Mouse (Mus musculus) embryonic facial prominence, embryonic 11.5 days (tissue): ENCODE data around the gene Hipk4. TPM values are rescaled to one million over a fixed set of nuclear protein-coding genes. Genes with fewer than 3 reads are reported as not detected.

ENCODE experiments used
- ATAC-seq: fragments of 200-750 bp; cut with Nextera tagmentation; replicated peaks from 2 replicates; pipeline ENCODE4 v1.8.0; 2017; ENCODE audit warnings: low read depth; ENCODE audit not compliant: insufficient number of reproducible peaks, low FRiP score, low TSS enrichment
- DNase-seq: peaks from one replicate; pipeline ENCODE4 v3.0.0-alpha.2; 2015; ENCODE audit warnings: low spot score
- H3K27ac ChIP-seq: fragments of 300-500 bp; sonication (generic); replicated peaks from 2 replicates; pipeline ENCODE4 v1.5.1; 2014; ENCODE audit warnings: mild to moderate bottlenecking, low read depth, low read length, control low read depth
- H3K27me3 ChIP-seq: fragments of 300-500 bp; sonication (generic); 2 replicates; pipeline ENCODE4 v1.6.1; 2014; ENCODE audit warnings: mild to moderate bottlenecking, low read length, moderate library complexity, mixed read lengths; ENCODE audit not compliant: control insufficient read depth, insufficient read depth
- H3K36me3 ChIP-seq: fragments of 300-500 bp; sonication (generic); replicated peaks from 2 replicates; pipeline ENCODE4 v1.6.1; 2014; ENCODE audit warnings: low read depth, mild to moderate bottlenecking, low read length, moderate library complexity, mixed read lengths; ENCODE audit not compliant: control insufficient read depth, insufficient read depth
- H3K4me1 ChIP-seq: fragments of 300-500 bp; sonication (generic); 2 replicates; pipeline ENCODE4 v1.6.1; 2014; ENCODE audit warnings: low read length, mixed read lengths; ENCODE audit not compliant: control insufficient read depth, insufficient read depth
- H3K4me2 ChIP-seq: fragments of 300-500 bp; sonication (generic); 2 replicates; pipeline ENCODE4 v1.6.1; 2014; ENCODE audit warnings: low read depth, mild to moderate bottlenecking, control low read depth, low read length, moderate library complexity
- H3K4me3 ChIP-seq: fragments of 300-500 bp; sonication (generic); 2 replicates; pipeline ENCODE4 v1.5.1; 2014; ENCODE audit warnings: low read depth, low read length, control low read depth
- H3K9ac ChIP-seq: fragments of 300-500 bp; sonication (generic); replicated peaks from 2 replicates; pipeline ENCODE4 v1.6.1; 2014; ENCODE audit warnings: mild to moderate bottlenecking, control low read depth, low read length
- H3K9me3 ChIP-seq: fragments of 300-500 bp; sonication (generic); replicated peaks from 2 replicates; pipeline ENCODE4 v1.6.1; 2016; ENCODE audit warnings: mild to moderate bottlenecking, low read length, inconsistent platforms, mixed read lengths; ENCODE audit not compliant: control insufficient read depth
- WGBS: fragments of 180-500 bp; shearing (Covaris S2); extraction: QIAGEN DNeasy Blood & Tissue Kit; methylation state at CpG from one replicate; pipeline ENCODE4 v1.1.7; 2014; 5-methylcytosine and 5-hydroxymethylcytosine counted together
- polyA plus RNA-seq: library from polyadenylated mRNA; unstranded; fragments of >200 nt; fragmentation: Nextera tagmentation; extraction: Ambion mirVana; gene quantifications from 2 replicates; pipeline ENCODE4 v1.2.1, GENCODE M21; 2014

Gene Hipk4
- polyA plus RNA-seq, 1 experiment from 2014 or later, result 0.36 TPM

DNA sequence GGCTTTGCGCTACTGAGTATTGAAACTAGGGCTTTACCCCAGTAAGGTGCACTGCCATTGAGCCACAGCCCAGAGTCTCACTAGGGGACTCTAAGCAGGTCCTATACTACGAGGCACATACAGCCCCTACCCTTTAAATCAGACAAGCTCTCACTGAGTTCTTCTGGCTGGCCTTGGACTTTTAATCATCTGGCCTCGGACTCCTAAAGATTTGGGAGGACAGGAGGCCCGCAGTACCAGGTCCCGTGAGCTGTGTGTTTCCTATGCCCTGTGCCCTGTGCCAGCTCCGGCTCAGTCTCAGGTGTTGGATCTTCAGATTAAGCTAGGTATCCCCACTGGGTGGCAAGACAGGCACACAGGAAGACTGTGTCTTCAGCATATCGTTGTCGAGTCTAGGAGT lies 14.9 kb downstream of the Hipk4 start:
- ATAC-seq, result no peak
- no peaks in the 10 kb centered on the region for H3K36me3 ChIP-seq
- no peaks in the 10 kb centered on the region for H3K4me1 ChIP-seq
- H3K27me3 ChIP-seq, result no peaks in the 10 kb centered on the region
- H3K9ac ChIP-seq, result no peak overlapping the region
- 87% methylated on average over 8 of the region's 8 CpGs for WGBS
- H3K4me3 ChIP-seq, result no peak overlapping the region
- no peak overlapping the region for H3K27ac ChIP-seq
- H3K9me3 ChIP-seq, result no peaks in the 10 kb centered on the region
- no peak for DNase-seq
- no peak overlapping the region for H3K4me2 ChIP-seq

DNA sequence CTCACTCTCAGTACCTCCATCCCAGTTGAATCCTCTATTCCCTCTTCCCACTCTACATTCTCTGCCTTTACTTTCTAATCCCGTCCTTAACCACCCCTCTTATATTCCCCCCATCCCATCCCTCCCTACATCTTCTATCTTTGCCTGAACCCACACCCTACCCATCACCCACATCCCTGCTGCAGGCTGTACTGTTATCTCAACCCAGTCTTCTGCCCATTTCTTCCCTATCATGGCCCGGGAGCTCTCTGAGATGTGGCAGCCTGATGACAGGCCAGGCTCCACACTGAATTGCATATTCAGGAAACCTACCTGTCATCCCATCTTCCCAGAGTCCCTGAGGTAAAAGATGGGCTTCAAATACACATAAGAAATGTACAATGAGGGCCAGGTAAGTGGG lies 15.7 kb downstream of the Hipk4 start:
- H3K27me3 ChIP-seq, result no peaks in the 10 kb centered on the region
- WGBS, result 89% methylated on average over 2 of the region's 2 CpGs
- DNase-seq (no peak), ATAC-seq (no peak)
- H3K4me2 ChIP-seq, result no peak overlapping the region
- no peaks in the 10 kb centered on the region for H3K36me3 ChIP-seq
- no peak overlapping the region for H3K27ac ChIP-seq
- H3K4me3 ChIP-seq, result no peak overlapping the region
- no peaks in the 10 kb centered on the region for H3K9me3 ChIP-seq
- H3K9ac ChIP-seq, result no peak overlapping the region
- H3K4me1 ChIP-seq, result no peaks in the 10 kb centered on the region

DNA sequence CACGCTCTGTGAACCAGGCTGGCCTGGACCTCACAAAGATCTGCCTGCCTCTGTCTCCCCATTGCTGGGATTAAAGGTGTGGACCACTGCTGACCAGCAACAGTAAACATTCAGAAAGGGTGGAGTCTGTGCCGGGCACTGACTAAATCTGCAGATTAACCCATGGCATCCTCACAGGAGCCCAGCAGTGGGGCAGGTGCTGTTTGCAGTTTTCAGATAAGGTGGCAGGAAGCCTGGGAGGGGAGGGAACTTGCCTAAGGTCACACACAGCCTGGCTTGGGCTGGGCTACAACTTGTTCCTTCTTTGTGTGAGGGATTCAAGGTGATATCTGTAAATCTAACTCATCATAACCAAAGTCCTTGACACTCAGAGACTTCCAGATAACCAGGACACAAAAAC lies 17.5 kb downstream of the Hipk4 start:
- WGBS, result 81% methylated on average over 2 of the region's 2 CpGs
- no peak for ATAC-seq
- Histone ChIP-seq H3K9me3 (no peaks in the 10 kb centered on the region), H3K27me3 (no peaks in the 10 kb centered on the region), H3K4me3 (no peak overlapping the region), H3K9ac (no peak overlapping the region), H3K4me2 (no peak overlapping the region), H3K27ac (no peak overlapping the region), H3K36me3 (no peaks in the 10 kb centered on the region), H3K4me1 (no peaks in the 10 kb centered on the region)
- DNase-seq, result no peak

DNA sequence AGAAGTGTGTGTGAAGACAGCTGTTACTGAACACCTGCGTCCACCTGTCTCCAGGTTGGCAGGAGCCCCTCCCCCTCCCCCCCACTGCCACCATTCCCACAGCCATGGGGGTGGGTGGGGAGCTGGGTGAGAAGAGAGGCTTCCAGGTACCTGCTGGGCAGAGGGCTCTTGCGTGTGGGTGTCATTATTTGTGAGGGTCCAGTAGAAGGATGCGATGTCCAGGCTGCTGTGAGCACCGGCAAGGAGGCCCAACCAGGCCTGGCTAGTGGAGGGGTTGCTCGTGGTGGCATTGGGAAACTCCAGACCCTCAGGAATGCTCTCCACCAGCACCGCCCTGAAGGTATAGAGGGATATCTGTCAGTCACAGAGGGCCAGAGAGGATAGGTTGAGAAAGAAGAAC lies 17.9 kb downstream of the Hipk4 start:
- Histone ChIP-seq H3K9me3 (no peaks in the 10 kb centered on the region), H3K9ac (no peak overlapping the region), H3K27me3 (no peaks in the 10 kb centered on the region), H3K4me3 (no peak overlapping the region), H3K4me1 (no peaks in the 10 kb centered on the region), H3K36me3 (no peaks in the 10 kb centered on the region), H3K27ac (no peak overlapping the region), H3K4me2 (no peak overlapping the region)
- 81% methylated on average over 6 of the region's 6 CpGs for WGBS
- DNase-seq, result no peak
- ATAC-seq, result no peak

DNA sequence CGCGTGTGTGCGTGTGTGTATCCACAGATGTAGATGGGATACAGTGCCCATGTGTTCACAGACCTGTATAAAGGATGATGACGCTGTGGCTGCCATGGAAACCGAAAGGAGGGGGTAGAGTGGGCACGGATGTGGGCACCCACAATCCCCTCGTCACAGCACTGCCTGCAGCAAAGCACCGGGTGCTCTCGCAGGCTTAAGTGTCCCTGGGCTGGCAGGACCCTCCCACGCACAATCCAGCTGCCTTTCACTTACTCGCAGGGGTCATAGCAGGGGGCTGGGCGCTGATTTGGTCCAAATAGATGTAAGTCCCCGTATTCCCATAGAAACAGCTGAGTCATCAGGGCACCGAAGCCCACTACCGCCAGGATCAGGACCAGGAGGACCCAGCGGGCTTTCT lies 18.4 kb downstream of the Hipk4 start:
- no peaks in the 10 kb centered on the region for H3K4me1 ChIP-seq
- H3K4me2 ChIP-seq, result no peak overlapping the region
- DNase-seq (no peak), ATAC-seq (no peak)
- no peaks in the 10 kb centered on the region for H3K36me3 ChIP-seq
- no peaks in the 10 kb centered on the region for H3K9me3 ChIP-seq
- WGBS, result 80% methylated on average over 16 of the region's 16 CpGs
- H3K4me3 ChIP-seq, result no peak overlapping the region
- no peak overlapping the region for H3K9ac ChIP-seq
- no peaks in the 10 kb centered on the region for H3K27me3 ChIP-seq
- H3K27ac ChIP-seq, result no peak overlapping the region

DNA sequence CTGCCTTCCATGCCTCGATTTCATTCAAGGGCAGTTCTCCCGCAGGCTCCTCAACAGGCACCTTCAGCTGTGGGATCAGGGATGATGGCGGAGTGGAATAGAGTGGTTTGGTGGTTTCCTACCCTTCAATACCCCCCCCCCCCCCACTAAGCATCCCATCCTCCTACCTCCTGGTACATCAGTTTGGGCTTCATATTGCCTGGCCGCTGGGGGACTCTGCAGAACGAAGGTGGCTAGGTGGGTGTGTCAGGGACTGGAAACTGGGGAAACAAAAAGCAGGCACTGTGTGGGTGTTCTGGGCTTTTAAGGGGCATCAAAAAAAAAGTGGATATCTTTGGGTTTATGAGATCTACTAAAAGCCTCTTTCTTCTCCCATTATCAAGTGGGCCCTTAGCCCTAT lies 18.9 kb downstream of the Hipk4 start:
- WGBS, result 56% methylated on average over 5 of the region's 5 CpGs
- peak overlapping the region; percentile 59 for H3K9ac ChIP-seq
- no peaks in the 10 kb centered on the region for H3K9me3 ChIP-seq
- no peaks in the 10 kb centered on the region for H3K36me3 ChIP-seq
- peak overlapping the region; percentile 87 for H3K4me2 ChIP-seq
- ATAC-seq (no peak), DNase-seq (no peak)
- H3K27ac ChIP-seq, result no peak overlapping the region
- H3K4me1 ChIP-seq, result no peaks in the 10 kb centered on the region
- no peaks in the 10 kb centered on the region for H3K27me3 ChIP-seq
- peak overlapping the region; percentile 44 for H3K4me3 ChIP-seq

DNA sequence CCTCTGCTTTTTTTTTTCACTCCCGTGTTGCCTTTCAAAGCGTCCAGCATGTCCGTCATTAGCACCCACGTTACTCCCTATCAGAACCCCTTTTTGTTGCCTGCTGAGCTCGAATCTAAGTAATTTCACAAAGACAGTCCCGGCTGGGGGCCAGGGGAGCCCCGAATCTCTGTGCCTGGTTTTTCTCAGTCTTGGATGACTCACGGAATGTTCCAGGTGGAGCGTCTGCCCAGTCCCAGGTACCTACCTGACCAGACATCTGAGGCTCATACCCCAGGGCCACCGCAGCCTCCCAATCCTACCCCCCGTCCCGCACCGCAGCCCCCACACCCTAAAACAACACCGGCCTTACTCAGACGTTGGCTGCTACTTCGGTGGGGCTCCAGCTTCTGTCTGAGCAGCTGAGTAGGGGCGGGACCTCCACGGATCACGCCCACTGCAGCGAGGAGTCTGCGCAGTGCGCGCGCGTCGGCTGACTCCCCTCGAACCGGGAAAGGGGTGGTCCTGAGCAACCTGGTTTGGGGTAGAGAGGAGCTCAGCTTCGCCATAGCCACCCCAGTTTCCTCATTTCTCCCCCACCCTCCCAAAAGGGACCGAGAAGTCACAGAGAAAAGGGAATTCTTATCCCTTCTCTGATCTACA lies 19.4 kb downstream of the Hipk4 start:
- ATAC-seq (peak; percentile 90), DNase-seq (peak; percentile 93)
- H3K36me3 ChIP-seq, result no peaks in the 10 kb centered on the region
- H3K9ac ChIP-seq, result peak overlapping the region; percentile 59
- no peaks in the 10 kb centered on the region for H3K27me3 ChIP-seq
- H3K9me3 ChIP-seq, result no peaks in the 10 kb centered on the region
- H3K27ac ChIP-seq, result peak overlapping the region; percentile 13; the same call in 1 of the 2 replicates
- H3K4me1 ChIP-seq, result no peaks in the 10 kb centered on the region
- WGBS, result 4% methylated on average over 30 of the region's 30 CpGs
- peak overlapping the region; percentile 44 for H3K4me3 ChIP-seq
- H3K4me2 ChIP-seq, result peak overlapping the region; percentile 87

DNA sequence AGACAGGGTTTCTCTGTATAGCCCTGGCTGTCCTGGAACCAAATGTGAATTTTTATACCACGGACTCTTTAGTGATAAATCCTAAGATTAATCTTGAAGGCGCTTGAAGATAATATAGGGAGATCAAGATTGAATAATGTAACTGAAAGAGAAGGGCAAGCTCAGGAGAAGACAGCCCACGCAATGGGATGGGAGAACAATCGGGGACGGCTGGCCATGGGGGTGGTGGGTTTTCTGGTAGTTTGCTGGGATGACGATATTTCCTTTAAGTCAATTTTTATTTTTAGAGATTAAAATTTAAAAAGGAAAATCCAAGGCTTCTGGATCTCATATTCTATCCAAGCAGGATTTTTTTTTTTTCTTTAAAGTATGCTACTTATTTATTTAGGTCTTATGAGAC lies 20.0 kb downstream of the Hipk4 start:
- Histone ChIP-seq H3K4me1 (no peaks in the 10 kb centered on the region), H3K9ac (peak overlapping the region; percentile 59), H3K27ac (no peak overlapping the region), H3K9me3 (no peaks in the 10 kb centered on the region), H3K4me2 (peak overlapping the region; percentile 87), H3K27me3 (no peaks in the 10 kb centered on the region), H3K36me3 (no peaks in the 10 kb centered on the region), H3K4me3 (peak overlapping the region; percentile 44)
- ATAC-seq, result 0 out of 2 replicates have a peak, but pooled peaks have one; percentile 20
- 54% methylated on average over 6 of the region's 6 CpGs for WGBS
- no peak for DNase-seq
